Mouse (Mus musculus): Measurements from ENCODE around the gene Mid1. TPM values are rescaled to one million over a fixed set of nuclear protein-coding genes. Genes with fewer than 3 reads are reported as not detected.

Gene Mid1
- polyA plus RNA-seq, 1 experiment from 2014 or later, result 6.1 TPM

- Histone ChIP-seq H3K27me3 (ENCODE audit: control insufficient read depth, insufficient read depth, low read length) (peaks cover 59% of the 10 kb centered on the region), H3K27ac (no peak overlapping the region), H3K9me3 (ENCODE audit: control insufficient read depth, low read length) (no peaks in the 10 kb centered on the region), H3K36me3 (replicated peaks; ENCODE audit: control insufficient read depth, insufficient read depth) (no peaks in the 10 kb centered on the region), H3K4me3 (replicated peaks; ENCODE audit: low read length) (no peak overlapping the region), H3K4me1 (replicated peaks; ENCODE audit: control insufficient read depth, insufficient read depth, low read length) (no peaks in the 10 kb centered on the region), H3K4me2 (replicated peaks) (no peak overlapping the region), H3K9ac (no peak overlapping the region)
- 50% methylated on average over 2 of the region's 2 CpGs for WGBS
- ATAC-seq (ENCODE audit: low FRiP score), result no peak
- DNase-seq (ENCODE audit: low spot score), result no peak
These were observed 237.5 kb downstream of the Mid1 start for GRCm38 (mm10) chrX:169922541-169922940.

DNA sequence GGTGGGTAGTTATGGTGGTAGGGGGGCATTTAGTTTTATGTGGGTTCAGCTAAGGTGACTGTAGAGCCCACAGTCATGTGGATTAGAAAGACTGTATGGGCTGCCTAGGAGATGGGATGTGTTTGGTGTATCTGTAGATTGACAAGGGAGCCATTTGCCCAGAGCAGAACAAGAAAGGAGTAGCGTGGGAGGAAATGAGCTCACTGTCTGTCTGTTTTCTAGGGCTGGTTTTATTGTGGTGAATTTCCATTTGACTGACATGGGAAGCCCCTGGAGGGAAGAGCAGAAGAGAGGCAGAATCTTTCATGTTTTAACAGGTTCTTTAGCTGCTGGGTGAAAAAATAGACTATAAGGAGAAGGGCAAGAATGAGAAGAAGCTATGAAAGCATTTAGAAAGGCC lies 238.4 kb downstream of the Mid1 start:
- Histone ChIP-seq H3K27me3 (ENCODE audit: control insufficient read depth, insufficient read depth, low read length) (peaks cover 64% of the 10 kb centered on the region), H3K4me2 (replicated peaks) (no peak overlapping the region), H3K36me3 (replicated peaks; ENCODE audit: control insufficient read depth, insufficient read depth) (no peaks in the 10 kb centered on the region), H3K9me3 (ENCODE audit: control insufficient read depth, low read length) (no peaks in the 10 kb centered on the region), H3K27ac (peak overlapping the region; percentile 49; the same call in 1 of the 2 replicates), H3K9ac (no peak overlapping the region), H3K4me1 (replicated peaks; ENCODE audit: control insufficient read depth, insufficient read depth, low read length) (no peaks in the 10 kb centered on the region), H3K4me3 (replicated peaks; ENCODE audit: low read length) (no peak overlapping the region)
- DNase-seq (ENCODE audit: low spot score) (no peak), ATAC-seq (ENCODE audit: low FRiP score) (no peak)
- 24% methylated on average over 1 of the region's 1 CpGs for WGBS

DNA sequence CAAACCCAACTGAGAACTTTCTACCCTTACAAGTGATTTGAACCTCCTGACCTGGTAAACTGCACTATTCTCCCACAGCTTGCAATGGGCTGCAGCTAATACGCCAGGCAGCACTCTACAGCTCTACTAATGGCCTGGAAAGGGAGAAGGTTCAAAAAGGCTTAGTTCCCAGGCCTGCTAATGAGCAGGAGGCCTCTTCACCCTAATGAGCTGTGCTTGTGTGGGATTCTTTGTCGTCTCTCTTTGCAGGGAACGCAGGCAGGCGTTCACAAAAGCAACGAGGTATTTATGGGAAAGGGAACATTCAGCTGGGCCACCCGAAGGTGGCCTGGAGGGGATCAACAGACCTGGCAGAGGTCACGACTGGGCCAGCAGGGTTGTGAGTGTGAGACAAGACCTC lies 240.6 kb downstream of the Mid1 start:
- peaks cover 63% of the 10 kb centered on the region for H3K27me3 ChIP-seq (ENCODE audit: control insufficient read depth, insufficient read depth, low read length)
- no peak for DNase-seq (ENCODE audit: low spot score)
- H3K4me3 ChIP-seq (replicated peaks; ENCODE audit: low read length), result no peak overlapping the region
- no peaks in the 10 kb centered on the region for H3K36me3 ChIP-seq (replicated peaks; ENCODE audit: control insufficient read depth, insufficient read depth)
- no peaks in the 10 kb centered on the region for H3K9me3 ChIP-seq (ENCODE audit: control insufficient read depth, low read length)
- no peak for ATAC-seq (ENCODE audit: low FRiP score)
- 31% methylated on average over 7 of the region's 7 CpGs for WGBS
- H3K9ac ChIP-seq, result no peak overlapping the region
- H3K27ac ChIP-seq, result no peak overlapping the region
- H3K4me1 ChIP-seq (replicated peaks; ENCODE audit: control insufficient read depth, insufficient read depth, low read length), result no peaks in the 10 kb centered on the region
- no peak overlapping the region for H3K4me2 ChIP-seq (replicated peaks)

DNA sequence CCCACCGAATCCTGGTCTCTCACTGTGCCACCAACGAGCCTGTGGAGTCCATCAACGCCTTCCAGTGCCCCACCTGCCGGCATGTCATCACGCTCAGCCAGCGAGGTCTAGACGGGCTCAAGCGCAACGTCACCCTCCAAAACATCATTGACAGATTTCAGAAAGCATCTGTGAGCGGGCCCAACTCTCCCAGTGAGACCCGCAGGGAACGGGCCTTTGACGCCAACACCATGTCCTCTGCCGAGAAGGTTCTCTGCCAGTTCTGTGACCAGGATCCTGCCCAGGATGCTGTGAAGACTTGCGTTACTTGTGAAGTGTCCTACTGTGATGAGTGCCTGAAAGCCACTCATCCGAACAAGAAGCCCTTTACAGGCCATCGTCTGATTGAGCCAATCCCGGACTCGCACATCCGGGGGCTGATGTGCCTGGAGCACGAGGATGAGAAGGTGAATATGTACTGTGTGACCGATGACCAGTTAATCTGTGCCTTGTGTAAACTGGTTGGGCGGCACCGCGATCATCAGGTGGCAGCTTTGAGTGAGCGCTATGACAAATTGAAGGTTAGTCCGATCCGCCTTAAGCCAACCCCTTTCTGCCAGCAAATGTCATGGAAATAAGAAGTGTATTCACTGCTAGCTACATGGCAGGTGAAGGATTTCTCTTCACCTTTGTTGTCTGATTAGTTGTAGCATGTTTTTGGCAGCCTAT lies 242.3 kb downstream of the Mid1 start:
- Histone ChIP-seq H3K4me2 (replicated peaks) (no peak overlapping the region), H3K9me3 (ENCODE audit: control insufficient read depth, low read length) (no peaks in the 10 kb centered on the region), H3K27me3 (ENCODE audit: control insufficient read depth, insufficient read depth, low read length) (peaks cover 61% of the 10 kb centered on the region), H3K4me3 (replicated peaks; ENCODE audit: low read length) (no peak overlapping the region), H3K27ac (no peak overlapping the region), H3K36me3 (replicated peaks; ENCODE audit: control insufficient read depth, insufficient read depth) (no peaks in the 10 kb centered on the region), H3K9ac (no peak overlapping the region), H3K4me1 (replicated peaks; ENCODE audit: control insufficient read depth, insufficient read depth, low read length) (no peaks in the 10 kb centered on the region)
- 69% methylated on average over 28 of the region's 28 CpGs for WGBS
- DNase-seq (ENCODE audit: low spot score) (no peak), ATAC-seq (ENCODE audit: low FRiP score) (no peak)

DNA sequence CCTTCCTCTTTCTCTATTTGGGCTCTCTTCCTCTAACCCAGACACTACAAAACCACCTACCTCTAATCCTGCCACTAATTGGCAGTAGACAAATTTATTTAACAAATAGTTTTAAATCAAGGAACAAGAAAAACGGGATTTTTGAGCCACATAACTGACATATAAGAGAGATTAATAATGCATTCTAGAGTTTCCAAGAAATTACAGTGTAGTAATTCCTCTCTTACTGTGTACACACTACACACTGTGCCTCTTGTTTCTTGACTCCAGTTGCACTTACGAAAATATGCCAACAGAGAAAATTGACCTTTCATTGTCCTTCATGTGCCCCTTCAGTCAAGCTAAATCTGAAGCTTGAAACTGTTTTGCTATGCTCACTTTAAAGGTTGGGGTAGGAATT lies 245.9 kb downstream of the Mid1 start:
- Histone ChIP-seq H3K4me3 (replicated peaks; ENCODE audit: low read length) (no peak overlapping the region), H3K9ac (no peak overlapping the region), H3K27ac (no peak overlapping the region), H3K4me1 (replicated peaks; ENCODE audit: control insufficient read depth, insufficient read depth, low read length) (no peaks in the 10 kb centered on the region; the same call in 1 of the 2 replicates), H3K36me3 (replicated peaks; ENCODE audit: control insufficient read depth, insufficient read depth) (no peaks in the 10 kb centered on the region), H3K9me3 (ENCODE audit: control insufficient read depth, low read length) (no peaks in the 10 kb centered on the region), H3K4me2 (replicated peaks) (no peak overlapping the region), H3K27me3 (ENCODE audit: control insufficient read depth, insufficient read depth, low read length) (peaks cover 54% of the 10 kb centered on the region)
- WGBS, result 73% methylated on average over 2 of the region's 2 CpGs
- ATAC-seq (ENCODE audit: low FRiP score), result no peak
- DNase-seq (ENCODE audit: low spot score), result no peak

DNA sequence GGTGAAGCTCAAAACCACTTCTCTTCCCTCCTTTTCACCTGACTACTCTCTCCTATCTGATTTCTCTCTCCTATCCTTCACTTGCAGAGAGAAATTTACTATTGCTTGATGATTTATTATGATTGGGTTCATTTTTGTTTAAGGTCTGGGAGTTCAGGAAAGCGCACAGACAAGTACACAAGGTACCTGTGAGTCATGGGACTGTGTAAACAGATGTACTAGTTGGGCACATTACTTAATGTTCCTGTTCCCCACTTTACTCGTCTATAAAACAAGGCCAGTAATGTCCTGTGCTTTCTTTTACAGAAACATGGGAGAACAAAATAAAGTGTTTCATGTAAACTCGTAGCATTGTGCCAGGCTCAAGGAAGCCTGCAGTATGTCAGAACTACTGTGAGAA lies 248.2 kb downstream of the Mid1 start:
- Histone ChIP-seq H3K4me1 (replicated peaks; ENCODE audit: control insufficient read depth, insufficient read depth, low read length) (no peaks in the 10 kb centered on the region; the same call in 1 of the 2 replicates), H3K4me3 (replicated peaks; ENCODE audit: low read length) (no peak overlapping the region), H3K4me2 (replicated peaks) (no peak overlapping the region), H3K36me3 (replicated peaks; ENCODE audit: control insufficient read depth, insufficient read depth) (no peaks in the 10 kb centered on the region), H3K9ac (no peak overlapping the region), H3K9me3 (ENCODE audit: control insufficient read depth, low read length) (no peaks in the 10 kb centered on the region), H3K27me3 (ENCODE audit: control insufficient read depth, insufficient read depth, low read length) (peaks cover 47% of the 10 kb centered on the region), H3K27ac (no peak overlapping the region)
- 77% methylated on average over 3 of the region's 3 CpGs for WGBS
- DNase-seq (ENCODE audit: low spot score) (no peak), ATAC-seq (ENCODE audit: low FRiP score) (no peak)

DNA sequence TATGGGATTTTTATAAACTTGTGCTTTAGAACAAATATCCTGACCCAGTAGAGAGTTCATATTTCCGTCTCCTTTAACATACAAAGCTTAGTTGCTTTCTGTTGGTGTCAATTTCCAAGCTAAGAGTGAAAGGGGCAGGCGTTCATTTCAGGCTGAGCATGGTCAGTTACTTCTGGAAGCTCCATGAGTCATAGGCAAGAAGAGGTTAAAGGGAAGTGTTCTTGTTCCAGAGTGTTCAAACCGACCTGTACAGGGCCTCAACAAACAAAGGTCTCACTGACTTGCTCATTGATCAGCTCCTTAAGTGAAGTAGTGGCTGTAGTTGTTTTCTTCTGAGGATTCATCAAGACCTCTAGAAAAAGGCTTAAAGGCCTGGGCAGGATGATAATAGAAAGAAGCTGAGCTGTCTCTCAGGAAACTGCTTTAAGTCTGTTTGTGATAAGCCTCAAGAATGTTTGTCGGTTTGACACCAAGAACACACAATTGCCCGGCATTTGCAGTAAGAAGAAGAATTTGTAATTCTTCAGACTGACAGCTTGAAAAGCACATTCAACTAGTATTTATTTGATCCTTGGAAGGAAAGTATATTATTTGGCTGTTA lies 252.2 kb downstream of the Mid1 start:
- DNase-seq (ENCODE audit: low spot score), result no peak
- 53% methylated on average over 5 of the region's 5 CpGs for WGBS
- Histone ChIP-seq H3K4me1 (replicated peaks; ENCODE audit: control insufficient read depth, insufficient read depth, low read length) (no peaks in the 10 kb centered on the region; the same call in 1 of the 2 replicates), H3K9ac (no peak overlapping the region), H3K36me3 (replicated peaks; ENCODE audit: control insufficient read depth, insufficient read depth) (no peaks in the 10 kb centered on the region), H3K4me2 (replicated peaks) (no peak overlapping the region), H3K27me3 (ENCODE audit: control insufficient read depth, insufficient read depth, low read length) (peaks cover 35% of the 10 kb centered on the region), H3K9me3 (ENCODE audit: control insufficient read depth, low read length) (no peaks in the 10 kb centered on the region), H3K4me3 (replicated peaks; ENCODE audit: low read length) (no peak overlapping the region), H3K27ac (no peak overlapping the region)
- no peak for ATAC-seq (ENCODE audit: low FRiP score)

- Histone ChIP-seq H3K9ac (no peak overlapping the region), H3K4me1 (replicated peaks; ENCODE audit: control insufficient read depth, insufficient read depth, low read length) (no peaks in the 10 kb centered on the region), H3K27ac (no peak overlapping the region), H3K27me3 (ENCODE audit: control insufficient read depth, insufficient read depth, low read length) (peaks cover 27% of the 10 kb centered on the region), H3K4me2 (replicated peaks) (no peak overlapping the region), H3K36me3 (replicated peaks; ENCODE audit: control insufficient read depth, insufficient read depth) (no peaks in the 10 kb centered on the region), H3K4me3 (replicated peaks; ENCODE audit: low read length) (no peak overlapping the region), H3K9me3 (ENCODE audit: control insufficient read depth, low read length) (no peaks in the 10 kb centered on the region)
- no peak for ATAC-seq (ENCODE audit: low FRiP score)
- DNase-seq (ENCODE audit: low spot score), result no peak
- 89% methylated on average over 4 of the region's 4 CpGs for WGBS
These were observed 255.5 kb downstream of the Mid1 start for GRCm38 (mm10) chrX:169940531-169940930.

DNA sequence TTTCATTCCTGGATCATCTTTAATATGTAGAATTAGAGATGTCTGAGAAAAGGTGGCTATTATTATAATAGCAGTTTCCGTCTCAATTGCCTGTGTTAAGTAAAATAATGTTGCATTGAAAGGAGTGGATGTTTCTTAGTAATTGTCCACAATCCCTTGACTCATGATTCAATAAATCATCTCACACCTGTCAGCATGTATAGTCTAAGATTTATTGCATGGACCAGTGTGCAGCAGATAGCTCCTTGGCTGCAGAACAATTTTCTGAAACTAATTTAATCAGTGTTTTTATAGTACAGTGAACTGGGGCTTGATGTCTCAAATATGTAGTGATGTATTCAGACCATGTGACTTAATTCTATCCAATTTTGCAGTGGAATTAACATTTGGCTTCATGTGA lies 265.6 kb downstream of the Mid1 start:
- 73% methylated on average over 1 of the region's 1 CpGs for WGBS
- no peak overlapping the region for H3K9ac ChIP-seq
- DNase-seq (ENCODE audit: low spot score) (no peak), ATAC-seq (ENCODE audit: low FRiP score) (no peak)
- no peaks in the 10 kb centered on the region for H3K36me3 ChIP-seq (replicated peaks; ENCODE audit: control insufficient read depth, insufficient read depth)
- H3K27me3 ChIP-seq (ENCODE audit: control insufficient read depth, insufficient read depth, low read length), result peaks cover 28% of the 10 kb centered on the region
- H3K4me3 ChIP-seq (replicated peaks; ENCODE audit: low read length), result no peak overlapping the region
- H3K27ac ChIP-seq, result no peak overlapping the region
- no peaks in the 10 kb centered on the region for H3K4me1 ChIP-seq (replicated peaks; ENCODE audit: control insufficient read depth, insufficient read depth, low read length)
- no peaks in the 10 kb centered on the region for H3K9me3 ChIP-seq (ENCODE audit: control insufficient read depth, low read length)
- H3K4me2 ChIP-seq (replicated peaks), result no peak overlapping the region

Data from hindbrain, embryonic 14.5 days (tissue).